Mouse (Mus musculus): Measurements from ENCODE around the gene Mcm3ap. TPM values are rescaled to one million over a fixed set of nuclear protein-coding genes. Genes with fewer than 3 reads are reported as not detected.

Mcm3ap gene
- total RNA-seq (2017): 65.7 and 67.2 TPM in 2 replicates

DNA sequence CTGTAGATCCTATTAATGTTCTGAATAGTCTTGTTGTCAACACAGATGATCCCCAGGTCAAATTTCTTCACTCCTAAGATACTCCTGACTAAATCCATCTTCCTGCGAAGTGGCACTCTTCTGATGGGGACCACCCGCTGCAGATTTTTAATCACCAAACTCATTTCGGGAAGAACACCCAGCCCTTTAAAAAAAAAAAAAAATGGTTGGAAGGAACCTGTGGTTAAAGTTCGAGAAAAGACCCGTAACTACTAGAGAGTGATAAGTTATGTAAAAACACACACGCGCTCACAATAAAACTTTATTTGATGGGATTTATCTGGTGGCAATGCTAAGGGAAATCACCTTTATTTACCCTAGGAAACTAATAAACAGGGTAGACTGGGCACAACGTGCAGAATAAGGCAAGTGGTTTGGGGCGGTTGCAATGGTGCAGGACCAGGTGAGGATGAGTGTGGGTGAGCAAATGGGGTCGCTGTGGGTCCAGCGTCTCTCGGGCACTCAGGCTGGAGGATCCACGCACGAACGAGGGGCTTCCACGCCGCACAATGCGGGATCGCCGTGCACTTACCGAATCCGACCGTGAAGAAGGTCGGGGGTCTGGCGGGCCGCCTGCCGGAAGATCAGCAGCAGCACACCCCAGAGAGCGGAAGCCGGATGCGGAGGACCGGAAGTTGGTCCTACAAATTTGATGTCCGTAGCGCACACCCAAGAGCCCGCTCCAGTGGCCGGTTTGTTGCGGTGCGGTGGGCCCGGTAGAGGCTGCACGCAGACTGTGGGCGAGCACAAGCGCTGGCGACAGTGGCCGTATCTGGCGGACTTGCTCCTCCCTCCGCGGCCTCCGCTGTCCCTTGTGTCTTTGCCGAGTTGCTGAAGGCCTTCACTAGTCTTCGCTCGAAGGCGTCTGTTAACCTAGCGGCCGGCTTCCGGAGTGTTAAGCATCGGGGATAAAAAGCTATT is at the start of gene Mcm3ap, which contains the start of gene Ybey:
Gene Mcm3ap (plus strand): TSS at position 725 of the 960 bp plus-strand sequence.
Gene Ybey (minus strand): TSS at position 912 of the 960 bp plus-strand sequence.
- ATAC-seq (replicated peaks in 1 of 2; ENCODE audit: insufficient read depth in 1 of 2, low FRiP score in 2 of 2, low TSS enrichment in 1 of 2, low read depth in 1 of 2, poor library complexity in 2 of 2, severe bottlenecking in 2 of 2): peak; percentile 91 to 98

DNA sequence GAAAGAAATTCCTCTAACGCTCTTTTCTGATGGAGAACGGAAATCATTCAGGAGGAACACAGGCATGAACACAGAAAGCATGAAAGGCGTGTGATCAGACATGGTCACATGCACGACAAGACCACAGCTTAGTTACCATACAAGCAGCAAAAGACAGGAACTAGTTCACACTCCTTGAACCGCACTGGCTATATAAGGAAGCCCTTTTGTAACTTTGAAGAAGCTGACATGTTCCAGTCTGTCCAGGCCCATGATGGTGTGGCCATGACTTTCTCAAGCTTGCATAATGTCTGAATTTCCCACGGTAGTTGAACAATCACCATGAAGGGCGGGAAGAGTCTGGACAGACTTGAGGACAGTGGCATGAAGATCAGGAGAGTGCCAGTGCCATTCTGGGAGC is 43.1 kb upstream of the Mcm3ap start:
- ATAC-seq (replicated peaks in 1 of 2; ENCODE audit: insufficient read depth in 1 of 2, low FRiP score in 2 of 2, low TSS enrichment in 1 of 2, low read depth in 1 of 2, poor library complexity in 2 of 2, severe bottlenecking in 2 of 2): peak in 1 of 2 experiments; percentile 48; a peak in 1 of 4 replicates

DNA sequence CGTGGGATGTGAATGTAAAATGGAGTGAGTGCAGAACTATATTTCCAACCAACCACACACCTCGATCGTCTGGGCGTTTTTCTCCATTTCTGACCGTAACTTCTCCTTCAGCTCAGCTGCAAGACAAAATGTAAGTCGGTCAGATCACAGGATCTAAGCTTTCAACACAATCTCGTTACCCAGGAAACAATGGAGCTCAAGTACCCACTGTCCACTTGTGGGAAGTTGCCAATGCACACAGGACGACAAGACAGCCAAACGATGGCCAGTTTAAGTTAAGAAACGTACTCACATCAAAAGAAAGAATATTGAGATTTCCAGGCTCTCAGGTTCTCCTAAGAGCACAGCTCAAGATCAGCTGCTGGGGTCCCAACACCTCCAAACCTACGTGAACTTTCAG is 34.8 kb upstream of the Mcm3ap start:
- ATAC-seq (replicated peaks in 1 of 2; ENCODE audit: insufficient read depth in 1 of 2, low FRiP score in 2 of 2, low TSS enrichment in 1 of 2, low read depth in 1 of 2, poor library complexity in 2 of 2, severe bottlenecking in 2 of 2): no peak

DNA sequence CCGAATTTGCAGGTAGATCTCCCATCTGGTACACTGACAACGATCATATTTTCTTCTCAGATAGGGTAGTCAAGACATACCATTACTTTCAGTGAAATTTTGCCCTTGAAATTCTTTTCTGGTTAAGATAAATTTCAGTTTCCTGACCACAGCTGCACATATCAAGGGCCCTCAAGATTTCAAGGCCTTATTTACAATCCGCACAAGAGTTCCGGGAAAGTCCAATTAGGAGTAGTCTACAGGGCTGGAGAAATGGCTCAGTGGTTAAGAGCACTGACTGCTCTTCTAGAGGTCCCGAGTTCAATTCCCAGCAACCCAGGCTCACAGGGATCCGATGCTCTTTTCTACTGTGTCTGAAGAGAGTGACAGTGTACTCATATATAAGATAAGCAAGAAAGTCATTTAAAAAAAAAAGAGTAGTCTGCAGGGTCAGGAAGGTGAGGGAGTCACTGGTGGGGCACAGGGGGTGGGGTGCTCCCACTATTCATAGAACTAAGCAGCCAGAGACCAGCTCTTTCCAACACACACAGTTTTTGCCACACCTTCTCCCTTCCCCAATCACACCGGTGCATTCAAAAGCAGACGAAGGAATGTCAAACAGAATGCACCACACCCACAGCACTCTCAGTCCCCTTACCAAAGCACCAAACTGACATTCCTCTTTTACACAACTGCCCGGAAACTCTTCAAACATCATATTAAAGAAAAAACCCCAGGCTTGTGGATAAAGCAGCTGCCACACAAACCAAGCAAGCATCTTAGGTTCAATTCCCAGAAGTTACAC is 29.4 kb upstream of the Mcm3ap start:
- no peak for ATAC-seq (replicated peaks in 1 of 2; ENCODE audit: insufficient read depth in 1 of 2, low FRiP score in 2 of 2, low TSS enrichment in 1 of 2, low read depth in 1 of 2, poor library complexity in 2 of 2, severe bottlenecking in 2 of 2)

DNA sequence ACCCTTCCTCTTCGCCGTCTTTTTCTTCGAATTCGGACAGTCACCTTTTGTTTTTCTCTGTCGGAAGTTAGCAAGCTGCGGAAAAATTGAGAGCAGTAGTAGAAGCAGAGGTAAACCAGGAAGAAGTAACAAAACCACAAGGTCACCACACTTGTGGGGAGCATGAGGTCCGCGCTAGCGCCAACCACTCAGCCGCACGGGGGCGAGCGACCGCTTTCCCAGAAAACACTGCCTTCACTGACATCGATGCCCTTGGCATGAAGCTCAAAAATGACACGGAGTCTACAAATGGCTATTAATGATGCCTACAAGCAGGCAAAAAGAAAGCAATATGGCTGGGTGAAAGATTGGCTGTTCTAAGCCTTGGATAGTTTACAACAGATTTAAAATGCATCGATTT is 28.4 kb upstream of the Mcm3ap start, which contains the start of gene AC141477.1:
Gene AC141477.1 (minus strand): TSS at position 164 of the 400 bp plus-strand sequence.
- no peak for ATAC-seq (replicated peaks in 1 of 2; ENCODE audit: insufficient read depth in 1 of 2, low FRiP score in 2 of 2, low TSS enrichment in 1 of 2, low read depth in 1 of 2, poor library complexity in 2 of 2, severe bottlenecking in 2 of 2)

DNA sequence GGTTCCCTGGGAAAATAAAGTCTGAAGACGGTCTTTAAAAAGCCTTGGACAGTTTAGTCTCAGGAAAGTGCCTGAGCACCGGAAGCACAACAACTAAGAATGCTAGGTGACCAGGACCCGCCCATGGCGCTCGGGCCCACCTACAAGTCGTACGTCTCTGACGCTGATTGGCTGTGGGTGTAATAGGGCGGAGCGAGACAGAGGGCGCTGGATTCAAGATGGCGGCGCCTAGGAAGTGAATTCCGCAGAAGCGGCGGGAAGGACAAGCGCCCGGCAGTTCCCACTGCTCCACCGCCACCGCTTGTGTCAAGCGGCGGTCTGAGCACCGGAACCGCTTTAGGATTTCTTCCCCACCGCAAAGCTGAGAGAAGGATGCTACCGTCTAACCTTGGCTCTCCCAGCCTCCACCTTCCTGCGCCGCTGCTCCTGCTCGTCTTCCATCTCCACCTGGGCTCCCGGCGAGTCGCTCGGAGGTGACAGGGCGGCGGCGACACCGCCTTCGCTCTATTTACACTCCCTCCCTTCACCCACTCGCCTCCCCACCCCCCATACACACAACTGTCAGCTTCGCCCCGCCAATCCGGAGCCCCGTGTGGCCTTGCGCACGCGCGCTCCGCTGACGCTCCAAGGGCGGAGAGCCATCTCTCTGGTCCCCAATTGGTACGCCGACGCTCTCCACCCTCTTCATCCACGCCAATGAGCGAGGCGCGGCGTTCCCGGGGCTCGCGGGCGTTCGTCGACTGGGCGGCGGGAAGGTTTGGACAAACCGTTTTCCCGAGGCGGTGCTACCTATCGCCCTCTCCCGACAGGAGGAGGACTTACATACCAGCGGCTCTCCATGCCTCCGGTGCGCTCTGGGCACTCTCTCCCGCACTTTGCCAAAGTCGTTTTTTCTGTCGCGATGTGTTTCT is 26.3 kb upstream of the Mcm3ap start, which contains the start of gene Pcnt:
Gene Pcnt (minus strand): TSS at position 609 of the 911 bp plus-strand sequence.
- ATAC-seq (replicated peaks in 1 of 2; ENCODE audit: insufficient read depth in 1 of 2, low FRiP score in 2 of 2, low TSS enrichment in 1 of 2, low read depth in 1 of 2, poor library complexity in 2 of 2, severe bottlenecking in 2 of 2): peak; percentile 89 to 94

DNA sequence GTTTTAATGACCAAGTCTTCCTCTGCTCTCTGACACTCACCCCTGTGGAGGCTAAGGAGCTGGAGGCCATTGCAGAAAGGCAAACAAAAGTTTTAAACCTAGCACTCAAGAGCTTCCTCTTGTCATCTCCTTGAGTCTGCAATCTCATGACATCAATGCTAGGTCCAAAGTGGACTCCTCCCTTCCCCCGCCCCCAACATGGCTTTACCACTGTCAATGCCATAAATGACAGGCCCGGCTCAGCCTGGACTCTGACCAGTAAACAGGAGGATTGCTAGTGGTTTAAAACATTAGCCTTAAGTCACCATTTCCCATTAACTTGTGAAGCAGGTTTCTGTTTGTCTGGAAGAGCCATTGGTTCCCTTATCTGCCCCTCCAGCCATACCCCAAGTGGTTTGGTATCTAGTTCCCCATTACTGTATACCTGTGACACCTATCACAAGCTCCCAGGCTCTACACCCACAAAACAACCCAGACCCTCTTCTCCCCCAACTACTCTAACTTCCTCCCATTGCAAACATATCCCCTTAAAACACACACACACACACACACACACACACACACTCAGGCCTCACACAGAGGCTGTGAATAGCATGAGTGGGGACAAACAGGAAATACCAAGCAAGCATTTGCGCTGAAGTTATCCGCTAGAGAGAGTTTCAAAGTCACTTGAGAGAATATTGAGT is 22.6 kb upstream of the Mcm3ap start:
- peak; percentile 5 to 13; a peak in 1 of 4 replicates for ATAC-seq (replicated peaks in 1 of 2; ENCODE audit: insufficient read depth in 1 of 2, low FRiP score in 2 of 2, low TSS enrichment in 1 of 2, low read depth in 1 of 2, poor library complexity in 2 of 2, severe bottlenecking in 2 of 2)

DNA sequence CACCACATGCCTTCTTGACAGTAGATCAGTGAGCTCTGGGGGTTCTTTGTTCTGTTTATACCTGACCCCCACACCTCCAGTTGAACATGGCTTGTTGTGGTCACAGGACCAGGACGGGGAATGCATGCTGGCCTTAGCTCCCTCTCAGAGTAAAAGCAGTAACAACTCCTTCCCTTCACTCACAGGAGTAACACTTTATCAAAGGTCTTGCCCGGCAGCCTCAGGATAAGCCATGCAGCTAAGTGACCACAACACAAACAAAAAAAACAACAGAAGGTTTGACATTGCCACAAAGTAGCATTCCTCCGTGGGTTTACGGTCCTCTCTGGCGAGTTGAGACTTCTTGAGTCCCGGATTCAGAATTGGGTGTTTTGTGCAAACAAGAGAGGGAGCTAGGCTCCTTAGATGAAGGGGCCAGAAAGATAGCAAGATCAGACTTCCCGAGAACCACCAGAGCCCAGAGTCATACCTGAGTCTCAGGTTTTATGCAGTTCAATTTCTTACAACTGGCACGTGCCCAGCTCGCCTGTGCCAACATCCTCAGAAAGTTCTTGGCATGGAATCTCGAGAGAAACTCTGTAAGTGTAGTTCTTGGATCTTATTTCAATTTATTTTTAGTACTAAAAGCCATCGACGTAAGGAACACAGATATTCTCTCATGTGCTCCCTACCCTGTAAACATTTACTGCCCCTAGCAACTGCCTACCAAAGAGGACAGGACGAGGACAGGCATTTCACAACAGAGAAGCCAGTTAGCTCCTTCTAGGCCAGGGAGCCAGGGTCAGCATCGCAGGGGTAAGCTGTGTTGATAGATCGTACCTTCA is 21.1 kb upstream of the Mcm3ap start:
- ATAC-seq (replicated peaks in 1 of 2; ENCODE audit: insufficient read depth in 1 of 2, low FRiP score in 2 of 2, low TSS enrichment in 1 of 2, low read depth in 1 of 2, poor library complexity in 2 of 2, severe bottlenecking in 2 of 2): no peak

DNA sequence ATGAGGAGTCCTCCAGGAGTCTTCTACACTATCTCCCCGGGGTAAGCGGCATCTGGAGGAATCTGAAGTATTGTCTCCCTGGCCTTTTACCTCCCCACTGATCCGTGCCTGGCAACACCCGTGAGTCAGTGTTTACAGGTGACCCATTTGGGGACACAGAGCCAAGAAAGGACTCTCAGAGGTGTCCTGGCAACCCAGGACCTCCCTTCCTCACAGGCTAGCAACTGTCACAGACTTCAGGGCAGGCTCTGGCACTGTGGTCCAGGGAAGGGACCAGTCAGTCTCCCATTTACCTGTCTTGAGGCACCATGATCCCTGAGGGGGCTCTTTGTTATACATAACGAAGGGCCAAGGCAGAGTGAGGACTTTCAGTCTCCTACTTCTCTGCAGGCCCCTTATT is 19.9 kb upstream of the Mcm3ap start, which contains the start of gene 2610028H24Rik:
Gene 2610028H24Rik (plus strand): TSS at position 231 of the 400 bp plus-strand sequence.
- ATAC-seq (replicated peaks in 1 of 2; ENCODE audit: insufficient read depth in 1 of 2, low FRiP score in 2 of 2, low TSS enrichment in 1 of 2, low read depth in 1 of 2, poor library complexity in 2 of 2, severe bottlenecking in 2 of 2): no peak

DNA sequence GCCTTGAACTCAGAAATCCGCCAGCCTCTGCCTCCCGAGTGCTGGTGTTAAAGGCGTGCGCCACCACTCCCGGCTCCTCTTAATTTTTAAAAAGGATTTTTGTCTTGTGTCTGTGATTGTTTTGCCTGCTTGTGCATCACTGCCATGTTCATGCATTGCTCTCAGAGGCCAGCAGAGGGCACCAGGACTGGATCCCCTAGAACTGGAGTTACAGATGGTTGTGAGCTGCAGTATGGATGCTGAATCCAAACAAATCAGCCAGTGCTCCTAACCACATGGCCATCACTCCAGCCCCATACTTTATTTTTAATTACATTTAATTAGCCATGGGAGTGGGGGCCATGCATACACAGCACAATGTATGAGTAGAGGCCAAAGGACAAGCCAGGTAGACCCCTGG is 13.4 kb upstream of the Mcm3ap start:
- peak; percentile 59 to 66; a peak in 3 of 4 replicates for ATAC-seq (replicated peaks in 1 of 2; ENCODE audit: insufficient read depth in 1 of 2, low FRiP score in 2 of 2, low TSS enrichment in 1 of 2, low read depth in 1 of 2, poor library complexity in 2 of 2, severe bottlenecking in 2 of 2)

DNA sequence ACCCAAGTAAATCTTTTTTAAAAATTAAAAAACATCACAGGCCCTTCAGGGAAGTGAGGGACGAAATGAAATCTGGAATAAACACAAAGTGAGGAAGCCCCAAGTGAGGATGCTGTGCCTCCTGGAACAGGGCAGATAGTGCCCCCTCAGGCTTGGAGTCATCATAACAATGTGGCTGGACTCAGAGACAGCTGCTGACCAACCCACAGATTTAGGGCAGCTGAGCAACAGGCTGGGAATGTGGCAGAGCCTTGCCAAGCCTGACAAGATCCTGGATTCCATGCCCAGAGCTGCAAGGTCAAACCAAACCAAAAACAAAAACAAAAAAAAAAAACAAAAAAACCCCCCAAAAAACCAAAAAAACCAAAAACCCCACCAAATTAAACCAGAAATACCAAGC is 7.5 kb upstream of the Mcm3ap start:
- ATAC-seq (replicated peaks in 1 of 2; ENCODE audit: insufficient read depth in 1 of 2, low FRiP score in 2 of 2, low TSS enrichment in 1 of 2, low read depth in 1 of 2, poor library complexity in 2 of 2, severe bottlenecking in 2 of 2): no peak

DNA sequence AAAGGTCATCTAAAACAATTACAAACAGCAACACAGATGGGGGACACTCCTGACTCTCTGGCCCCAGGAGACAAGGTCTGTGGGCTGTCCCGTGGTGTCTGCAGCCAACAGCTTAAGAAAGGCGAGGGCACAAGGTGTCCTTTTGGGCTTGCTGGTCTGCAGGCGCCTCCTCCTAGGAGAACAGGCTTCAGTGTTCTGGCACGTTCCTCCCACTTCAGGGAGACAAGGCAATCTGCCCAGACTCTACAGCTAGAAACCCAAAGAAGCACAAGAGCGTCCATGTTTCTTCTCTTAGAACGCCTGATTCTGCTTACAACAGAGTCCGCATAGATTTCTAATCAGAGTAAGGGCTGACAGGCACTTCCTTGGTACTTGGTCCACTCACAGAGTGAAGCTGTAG is 6.4 kb upstream of the Mcm3ap start:
- ATAC-seq (replicated peaks in 1 of 2; ENCODE audit: insufficient read depth in 1 of 2, low FRiP score in 2 of 2, low TSS enrichment in 1 of 2, low read depth in 1 of 2, poor library complexity in 2 of 2, severe bottlenecking in 2 of 2): no peak

DNA sequence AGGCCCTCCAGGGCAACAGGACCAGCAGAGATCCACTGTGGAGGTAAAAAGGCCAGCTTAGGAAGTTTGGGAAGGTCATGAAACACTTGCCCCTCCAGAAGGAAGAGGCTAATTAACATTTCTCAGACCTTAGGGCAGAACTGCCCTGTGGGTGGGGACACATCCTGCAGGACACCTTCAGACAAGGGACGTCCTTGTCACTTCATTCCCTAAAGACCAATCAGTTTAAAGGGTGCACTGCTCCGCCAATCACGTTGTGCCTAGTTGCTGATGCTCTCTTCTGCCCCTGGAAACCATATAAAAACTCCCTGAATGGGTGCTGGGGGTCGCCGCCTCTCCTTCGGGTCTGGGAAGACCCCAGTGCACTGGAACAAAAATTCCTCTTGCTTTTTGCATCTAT is 6.0 kb upstream of the Mcm3ap start:
- ATAC-seq (replicated peaks in 1 of 2; ENCODE audit: insufficient read depth in 1 of 2, low FRiP score in 2 of 2, low TSS enrichment in 1 of 2, low read depth in 1 of 2, poor library complexity in 2 of 2, severe bottlenecking in 2 of 2): no peak

DNA sequence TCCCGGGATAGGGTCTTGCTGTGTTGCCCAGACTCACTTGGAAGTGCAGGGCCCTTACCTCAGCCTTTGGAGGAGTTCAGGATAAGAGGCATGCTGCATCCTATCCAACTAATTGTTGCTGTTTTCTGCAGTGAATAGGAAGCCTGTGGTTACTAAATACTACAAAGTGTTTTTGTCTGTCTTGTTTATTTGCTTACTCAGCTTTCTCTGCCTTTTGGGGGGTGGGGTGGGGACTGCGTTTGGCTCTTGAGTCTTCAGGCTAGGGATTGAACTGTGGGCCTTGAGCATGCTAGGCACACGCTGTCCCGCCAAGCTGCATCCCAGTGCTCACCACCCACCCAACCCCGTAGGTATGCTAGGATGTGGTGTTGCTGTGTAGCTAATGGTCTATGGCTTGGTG is 5.0 kb downstream of the Mcm3ap start:
- ATAC-seq (replicated peaks in 1 of 2; ENCODE audit: insufficient read depth in 1 of 2, low FRiP score in 2 of 2, low TSS enrichment in 1 of 2, low read depth in 1 of 2, poor library complexity in 2 of 2, severe bottlenecking in 2 of 2): no peak

DNA sequence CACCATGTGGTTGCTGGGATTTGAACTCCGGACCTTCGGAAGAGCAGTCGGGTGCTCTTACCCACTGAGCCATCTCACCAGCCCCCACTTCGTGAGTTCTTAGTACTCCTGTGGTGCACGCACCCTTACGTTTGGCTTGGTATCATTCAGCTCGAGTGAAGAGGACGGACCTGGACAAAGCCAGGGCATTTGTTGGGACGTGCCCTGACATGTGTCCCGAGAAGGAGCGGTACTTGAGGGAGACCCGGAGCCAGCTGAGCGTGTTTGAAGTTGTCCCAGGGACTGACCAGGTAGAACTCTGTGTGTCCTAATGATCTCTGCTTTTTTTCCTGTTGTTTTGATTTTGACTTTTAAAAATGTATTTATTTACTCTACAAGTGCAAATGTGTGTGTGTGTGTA is 12.1 kb downstream of the Mcm3ap start:
- ATAC-seq (replicated peaks in 1 of 2; ENCODE audit: insufficient read depth in 1 of 2, low FRiP score in 2 of 2, low TSS enrichment in 1 of 2, low read depth in 1 of 2, poor library complexity in 2 of 2, severe bottlenecking in 2 of 2): no peak

DNA sequence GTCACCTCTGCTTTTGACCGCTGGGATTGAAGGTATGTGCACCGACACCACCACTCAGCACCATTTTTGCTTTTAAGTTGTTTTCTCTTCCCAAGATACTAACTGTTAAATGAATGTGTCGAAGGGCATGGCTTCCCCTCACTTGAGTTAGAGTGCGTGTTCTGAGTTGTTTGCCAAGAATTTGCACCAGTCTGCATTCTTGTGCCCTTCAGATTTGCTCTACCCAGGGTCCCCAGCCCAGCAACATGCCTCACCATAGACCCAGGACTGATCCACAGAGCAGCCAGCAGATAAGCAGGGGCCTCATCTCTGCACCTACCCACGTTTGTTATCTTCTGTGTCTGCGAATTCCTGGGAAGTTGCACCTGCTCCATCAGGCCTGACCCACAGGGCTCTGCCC is 12.8 kb downstream of the Mcm3ap start:
- no peak for ATAC-seq (replicated peaks in 1 of 2; ENCODE audit: insufficient read depth in 1 of 2, low FRiP score in 2 of 2, low TSS enrichment in 1 of 2, low read depth in 1 of 2, poor library complexity in 2 of 2, severe bottlenecking in 2 of 2)
